Mouse (Mus musculus): Measurements from ENCODE around the gene Thnsl2.

DNA sequence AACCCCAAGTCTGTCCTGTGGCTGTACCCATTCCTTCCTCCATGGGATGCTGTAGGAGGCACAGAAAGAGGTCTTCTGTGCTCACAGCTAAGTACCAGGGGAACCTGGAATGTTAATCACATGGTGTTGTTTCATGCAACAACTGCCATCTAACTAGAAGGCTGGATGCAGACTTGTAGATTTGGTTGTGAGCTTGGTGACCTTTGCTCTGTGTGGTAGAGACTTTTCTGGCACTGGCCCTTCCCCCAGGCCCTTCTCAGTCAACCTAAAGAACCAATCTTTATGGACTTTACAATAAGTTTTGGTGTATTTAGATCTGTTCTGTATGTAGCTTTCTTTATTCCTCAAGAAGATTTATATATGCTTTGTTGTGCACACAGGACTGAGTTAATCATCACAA, 13.2 kb downstream of the Thnsl2 start:
- TF ChIP-seq POLR2A (IDR thresholded peaks at IDR 0.05; ENCODE audit: insufficient read depth, low read depth, low read length) (no peak), CTCF (IDR thresholded peaks at IDR 0.05) (no peak), EP300 (IDR thresholded peaks at IDR 0.05; ENCODE audit: insufficient read depth, low read depth, low read length) (no peak)
